Mouse (Mus musculus) adrenal gland, adult 18-20 months (tissue): ENCODE measurements around the gene Mdm2. TPM values are rescaled to one million over a fixed set of nuclear protein-coding genes. Genes with fewer than 3 reads are reported as not detected.

Source experiments
- DNase-seq, 2 experiments: peaks; one replicate each; pipeline ENCODE4 v3.0.0; 2021 to 2022; ENCODE audit warnings: low spot score in 2 of 2
- total RNA-seq, 2 experiments: library from RNA; stranded (reverse); gene quantifications; 1 replicate in 1 of 2; 2 replicates in 1 of 2; pipeline ENCODE4 v1.2.3; 2021

The Mdm2 gene
- total RNA-seq, 2 experiments from 2014 or later, result 48.2 to 54.8 TPM

DNA sequence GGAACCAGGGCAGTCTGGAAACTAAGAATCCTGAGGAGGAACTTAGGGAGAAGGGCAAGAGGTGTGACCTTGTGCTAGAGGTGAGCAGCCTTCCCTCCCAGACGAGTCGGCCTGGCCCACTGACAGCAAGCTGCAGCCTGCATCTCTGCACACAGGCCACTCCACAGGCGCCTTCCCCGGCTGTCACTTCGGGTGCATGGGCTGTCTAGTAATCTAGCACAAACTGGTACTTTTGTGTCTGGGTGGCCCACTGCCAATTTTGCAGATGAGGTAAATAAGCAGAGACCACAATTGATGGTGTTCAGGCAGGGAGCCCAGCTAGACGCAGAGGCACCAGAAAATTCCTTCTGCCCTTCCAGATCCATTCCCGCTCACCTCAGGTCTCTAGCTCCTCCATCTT is 37.9 kb downstream of the Mdm2 start:
- DNase-seq, result no peak

DNA sequence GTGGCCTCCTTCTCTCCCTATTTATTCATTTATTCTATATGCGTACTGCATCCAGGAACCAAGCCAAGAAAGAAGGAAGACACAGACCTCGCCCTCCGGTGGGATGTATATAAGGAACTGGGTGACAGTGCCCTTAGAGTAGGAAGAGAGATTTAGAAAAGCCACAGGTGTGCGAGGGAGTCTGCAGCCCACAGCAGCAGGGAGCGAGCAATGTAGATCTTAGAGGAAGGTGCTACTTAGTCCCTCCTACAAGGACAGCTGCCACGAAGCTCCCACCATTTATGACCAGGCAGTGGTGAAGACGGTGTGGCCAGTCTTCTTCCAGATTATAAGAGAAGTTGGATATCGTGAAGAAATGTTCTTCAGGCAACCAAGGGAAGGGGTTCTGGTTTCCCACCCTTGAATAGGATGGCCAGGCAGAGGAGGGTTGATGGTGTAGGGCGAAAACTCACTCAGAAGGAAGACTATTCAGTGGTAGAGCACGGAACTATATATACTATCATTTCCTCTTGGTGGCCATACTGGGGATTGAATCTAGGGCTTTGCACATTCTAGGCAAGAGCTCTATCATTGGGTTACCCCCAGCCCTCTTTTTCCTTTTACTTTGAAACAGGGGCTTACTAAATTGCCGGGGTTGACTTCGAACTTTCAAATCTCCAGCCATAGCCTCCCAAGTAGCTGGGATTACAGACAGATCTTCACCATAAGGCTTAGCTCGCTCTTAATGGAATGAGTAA is 38.5 kb downstream of the Mdm2 start:
- DNase-seq, result no peak

DNA sequence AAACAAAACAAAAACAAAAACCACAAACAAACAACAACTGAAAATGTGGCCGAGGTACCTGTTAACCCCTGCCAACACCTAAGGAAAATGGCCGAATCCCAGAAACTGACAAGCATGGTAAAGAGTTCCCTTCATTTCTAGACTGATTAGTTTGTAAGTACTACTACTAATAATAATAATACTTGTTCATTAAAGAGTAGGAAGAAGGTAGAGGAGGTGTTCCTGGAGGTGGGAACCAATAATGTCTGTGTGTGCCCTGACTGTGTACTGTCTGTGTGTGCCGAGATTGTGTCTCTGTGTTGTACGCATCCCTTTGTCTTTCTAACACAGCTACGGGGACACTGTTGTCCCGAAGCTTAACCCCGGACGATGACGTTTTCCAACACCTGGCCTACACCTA is 39.3 kb downstream of the Mdm2 start:
- no peak for DNase-seq

DNA sequence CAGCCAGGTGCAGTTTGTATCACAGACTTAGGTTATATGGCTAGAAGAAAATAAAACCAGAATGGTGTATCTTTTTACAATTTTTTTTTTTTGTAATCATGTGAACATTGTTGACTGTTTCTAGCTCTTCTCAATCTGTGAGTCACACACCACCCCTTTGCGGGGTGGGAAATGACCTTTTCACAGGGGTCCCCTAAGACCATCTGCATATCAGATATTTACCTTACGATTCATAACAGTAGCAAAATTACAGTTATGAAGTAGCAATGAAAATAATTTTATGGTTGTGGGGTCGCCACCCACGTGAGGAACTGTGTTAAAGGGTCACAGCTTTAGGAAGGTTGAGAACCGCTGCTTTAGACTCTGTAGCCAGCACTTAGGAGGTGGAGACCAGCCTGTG is 39.8 kb downstream of the Mdm2 start:
- DNase-seq, result no peak

DNA sequence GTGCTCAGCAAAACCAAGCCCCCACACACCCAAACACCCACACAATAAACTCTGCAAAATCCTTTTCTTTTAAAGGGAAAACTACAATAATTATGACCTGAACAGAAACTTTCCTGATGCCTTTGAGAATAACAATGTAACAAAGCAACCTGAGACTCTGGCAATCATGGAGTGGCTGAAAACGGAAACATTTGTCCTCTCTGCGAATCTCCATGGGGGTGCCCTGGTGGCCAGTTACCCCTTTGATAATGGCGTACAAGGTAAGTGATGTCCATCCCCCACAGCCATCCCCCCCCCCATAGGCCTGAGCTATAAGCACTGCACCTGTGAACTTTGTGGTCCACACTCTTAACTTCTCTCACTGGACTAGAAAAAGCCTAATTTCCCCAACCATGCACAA is 40.5 kb downstream of the Mdm2 start:
- DNase-seq, result no peak

DNA sequence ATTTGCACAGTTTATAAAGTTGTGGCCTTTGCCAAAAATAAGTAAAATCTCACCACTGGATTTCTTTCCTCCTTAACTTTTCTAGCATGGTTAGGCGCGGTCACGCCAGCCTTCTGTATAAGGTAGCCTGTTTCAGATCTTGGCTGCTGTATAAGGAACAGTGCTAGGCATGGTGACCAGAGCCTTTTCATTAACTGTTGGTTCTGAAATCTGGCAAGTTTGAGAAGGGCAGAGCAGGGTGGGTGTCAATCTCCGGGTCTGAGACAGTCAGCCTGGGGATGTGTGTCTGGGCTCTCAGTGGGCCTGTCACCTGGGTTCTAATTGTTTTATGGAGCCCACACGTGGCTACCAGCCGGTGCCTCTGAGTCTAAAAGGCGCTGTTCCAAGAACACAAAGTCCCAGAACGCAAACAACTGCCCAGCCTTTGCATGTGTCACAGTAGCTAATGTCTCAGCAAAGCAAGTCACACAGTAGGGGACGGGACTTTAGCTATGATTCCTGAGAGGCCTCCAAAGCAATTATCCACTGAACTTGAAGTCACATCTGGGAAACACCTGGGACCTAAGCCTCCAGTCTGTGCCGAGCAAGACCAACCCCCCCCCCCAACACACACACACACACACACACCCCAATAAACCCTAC is 41.0 kb downstream of the Mdm2 start:
- no peak for DNase-seq

DNA sequence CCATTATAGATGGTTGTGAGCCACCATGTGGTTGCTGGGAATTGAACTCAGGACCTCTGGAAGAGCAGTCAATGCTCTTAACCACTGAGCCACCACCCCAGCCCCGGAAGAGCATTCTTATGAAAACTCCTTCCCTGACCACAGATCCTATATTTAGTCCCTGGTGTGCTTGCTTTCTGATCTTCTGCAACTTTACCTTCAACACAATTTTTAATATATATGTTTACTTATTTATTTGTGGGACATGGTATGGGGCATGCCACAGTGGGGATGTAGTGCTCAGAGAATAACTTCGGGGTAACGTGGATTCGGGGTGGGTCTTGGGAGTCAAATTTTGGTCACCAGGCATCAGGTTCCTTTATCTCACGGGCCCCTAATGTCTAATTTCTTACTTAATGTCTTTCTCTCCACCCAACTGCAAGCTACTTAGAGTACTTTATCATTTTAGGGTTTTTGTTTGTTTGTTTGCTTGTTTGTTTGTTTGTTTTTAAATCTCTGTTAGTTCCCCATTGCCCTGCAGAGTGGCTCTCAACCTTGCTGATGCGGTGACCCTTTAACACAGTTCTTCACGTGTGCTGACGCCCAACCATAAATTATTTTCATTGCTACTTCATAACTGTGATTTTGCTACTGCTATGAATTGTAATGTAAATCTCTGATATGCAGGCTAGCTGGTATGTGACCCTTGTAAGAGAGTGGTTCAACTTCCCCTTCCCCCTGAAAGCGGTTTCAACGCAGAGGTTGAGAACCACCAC is 41.8 kb downstream of the Mdm2 start:
- no peak for DNase-seq

DNA sequence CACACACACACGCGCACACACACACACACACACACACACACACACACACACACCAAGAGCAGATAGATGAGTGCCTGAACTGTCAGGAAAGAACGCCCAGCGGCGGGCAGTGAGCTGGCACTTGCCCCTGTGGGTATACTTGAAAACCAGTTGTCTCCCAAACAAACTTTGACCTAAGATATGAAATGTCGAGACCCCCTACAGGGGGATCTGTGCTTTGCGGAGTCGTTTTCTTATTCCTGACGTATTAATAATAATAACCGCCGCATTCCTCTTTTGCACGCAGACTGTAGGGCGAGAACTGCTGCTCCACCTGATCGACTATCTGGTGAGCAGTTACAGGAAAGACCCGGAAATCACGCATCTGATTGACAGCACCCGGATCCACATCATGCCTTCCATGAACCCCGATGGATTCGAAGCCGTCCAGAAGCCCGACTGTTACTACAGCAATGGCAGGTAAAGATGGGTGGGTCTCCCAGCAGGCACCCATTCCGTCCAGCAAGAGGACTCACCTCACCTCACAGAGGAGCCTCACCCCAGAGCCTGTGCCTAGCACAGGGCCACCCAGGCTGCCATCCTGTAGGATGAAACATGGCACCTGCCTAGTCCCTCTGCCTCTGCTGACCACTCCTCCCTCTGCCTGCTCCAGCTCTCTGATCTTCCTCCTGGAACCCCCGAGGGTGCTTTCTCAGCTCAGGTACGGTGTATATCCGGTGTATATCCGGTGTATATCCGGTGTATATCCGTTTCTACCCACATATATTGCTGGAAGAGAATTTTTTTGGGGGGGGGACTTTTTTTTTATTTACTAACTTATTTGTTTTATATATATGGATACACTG is 42.7 kb downstream of the Mdm2 start:
- no peak for DNase-seq

DNA sequence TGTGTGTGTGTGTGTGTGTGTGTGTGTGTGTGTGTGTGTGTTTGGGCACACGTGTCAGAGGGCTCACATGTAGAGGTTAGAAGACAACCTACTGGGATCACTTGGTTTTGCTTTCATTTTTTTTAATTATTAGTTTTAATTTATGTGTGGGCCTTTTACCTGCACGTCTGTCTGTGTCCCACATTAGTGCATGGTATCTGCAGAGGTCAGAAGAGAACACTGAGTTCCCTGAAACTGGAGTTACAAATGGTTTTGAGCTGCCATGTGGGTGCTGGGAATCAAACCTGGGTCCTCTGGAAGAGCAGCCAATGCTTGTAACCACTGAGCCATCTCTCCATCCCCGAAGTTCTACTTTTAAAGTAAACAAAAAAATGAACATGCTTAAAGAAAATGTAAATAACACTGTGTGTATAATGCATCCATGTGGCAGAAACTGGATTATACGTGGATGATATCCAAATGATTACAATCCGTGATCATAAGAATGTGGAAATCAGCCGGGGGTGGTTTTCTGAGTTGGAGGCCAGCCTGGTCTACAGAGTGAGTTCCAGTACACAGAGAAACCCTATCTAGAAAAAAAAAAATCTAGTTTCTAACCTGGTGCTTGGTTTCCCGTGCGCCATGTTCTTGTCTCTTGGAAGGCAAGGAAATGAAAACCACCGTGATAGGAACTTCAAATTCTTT is 43.5 kb downstream of the Mdm2 start:
- DNase-seq, result no peak

DNA sequence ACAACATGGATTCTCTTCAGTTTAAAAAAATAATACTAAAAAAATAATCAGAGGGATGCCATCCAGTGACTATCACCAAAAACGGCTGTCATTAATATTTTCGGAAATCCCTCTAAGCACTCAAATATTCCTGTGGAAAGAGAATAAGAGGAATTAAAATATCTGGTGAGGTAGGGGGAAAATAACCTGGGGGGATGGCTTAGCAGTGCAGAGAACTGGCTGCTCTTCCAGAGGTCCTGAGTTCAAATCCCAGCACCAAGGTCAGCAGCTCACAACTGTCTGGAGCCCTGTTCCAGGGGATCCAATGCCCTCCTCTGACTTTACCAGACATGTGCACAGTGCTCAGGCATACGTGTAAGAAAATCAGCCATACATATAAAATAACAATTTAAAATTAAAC is 44.2 kb downstream of the Mdm2 start:
- no peak for DNase-seq

DNA sequence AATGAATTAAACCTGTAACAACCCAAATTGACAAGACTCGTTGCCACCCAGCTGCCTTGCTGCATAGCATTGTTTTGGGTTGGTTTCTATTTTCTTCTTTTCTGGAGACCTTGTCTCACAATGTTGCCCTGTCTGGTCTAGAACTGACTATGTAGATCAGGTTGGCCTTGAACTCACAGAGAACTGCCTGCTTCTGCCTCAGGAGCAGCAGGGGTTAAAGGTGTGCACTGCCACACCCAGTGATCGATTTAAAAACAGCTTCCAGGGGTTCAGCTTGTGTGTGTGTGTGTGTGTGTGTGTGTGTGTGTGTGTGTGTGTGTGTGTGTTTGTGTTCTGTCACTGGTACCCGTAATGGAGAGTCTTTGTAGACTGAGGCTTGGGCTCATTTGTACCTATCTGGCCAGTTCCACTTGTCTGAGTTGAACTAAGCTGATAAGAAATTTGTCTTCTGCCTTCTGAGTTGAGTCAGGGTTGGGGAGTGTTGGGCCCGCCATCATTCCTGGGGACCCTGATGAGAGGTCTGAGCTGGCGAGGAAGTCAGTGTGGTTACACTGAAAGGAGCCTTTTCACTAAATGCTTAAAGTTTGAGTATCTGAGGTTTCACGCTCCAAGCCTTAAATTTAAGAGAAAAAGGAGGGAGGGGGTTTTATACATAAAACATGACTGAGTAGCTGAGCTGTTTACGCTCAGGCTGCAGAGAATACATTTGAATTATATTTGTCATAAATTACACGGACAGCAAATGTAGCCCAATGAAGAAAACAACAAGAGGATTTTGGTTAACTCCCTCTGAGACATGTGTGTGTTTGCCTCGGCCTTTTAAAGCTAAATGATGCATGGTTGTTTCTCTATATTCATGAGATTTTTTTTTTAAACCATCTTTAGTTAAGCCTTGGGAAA is 44.9 kb downstream of the Mdm2 start:
- no peak for DNase-seq

DNA sequence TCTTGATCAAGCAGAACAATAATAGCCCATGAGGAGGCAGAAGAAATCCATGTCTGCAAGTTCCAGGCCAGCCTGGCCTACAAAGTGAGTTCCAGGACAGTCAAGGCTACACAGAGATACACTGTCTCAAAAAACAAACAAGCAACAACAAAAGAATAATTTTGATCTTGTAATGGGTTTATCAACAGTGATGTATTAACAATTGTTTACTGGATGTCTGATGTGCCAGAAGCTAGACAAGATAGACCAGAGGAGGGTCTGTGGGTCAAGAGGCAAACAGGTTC is 45.7 kb downstream of the Mdm2 start:
- no peak for DNase-seq

DNA sequence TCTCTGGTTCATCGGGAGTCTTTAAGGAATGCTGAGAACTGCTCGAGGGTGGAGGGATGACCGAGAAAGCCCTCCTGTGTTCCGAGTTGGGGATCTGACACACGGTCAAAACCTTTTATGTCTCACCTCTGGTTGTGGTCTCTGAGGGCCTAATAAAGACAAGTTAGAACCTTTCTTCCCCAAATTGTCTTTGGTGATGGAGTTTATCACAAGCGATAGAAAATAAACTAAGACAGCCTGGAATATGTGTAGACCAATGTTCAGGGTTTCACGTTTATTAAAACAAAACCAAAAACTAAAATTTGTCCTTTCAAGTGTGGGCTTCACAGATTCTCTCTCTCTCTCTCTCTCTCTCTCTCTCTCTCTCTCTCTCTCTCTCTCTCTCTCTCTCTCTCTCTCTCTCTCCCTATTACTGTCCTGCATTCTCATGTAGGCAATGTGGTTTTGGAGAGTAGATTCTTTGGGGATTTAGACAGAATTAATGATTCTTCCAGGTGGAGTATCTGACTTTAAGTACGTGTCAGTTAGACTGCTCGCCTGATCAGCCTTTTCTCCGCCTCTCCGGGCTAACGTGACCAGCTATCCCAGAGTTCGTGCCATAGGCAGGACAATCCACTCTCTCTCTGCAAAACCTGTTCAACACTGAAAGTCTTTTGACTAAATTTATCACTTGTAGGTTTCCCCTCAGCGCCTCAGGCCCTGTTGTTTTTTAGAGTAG is 46.2 kb downstream of the Mdm2 start:
- no peak for DNase-seq

DNA sequence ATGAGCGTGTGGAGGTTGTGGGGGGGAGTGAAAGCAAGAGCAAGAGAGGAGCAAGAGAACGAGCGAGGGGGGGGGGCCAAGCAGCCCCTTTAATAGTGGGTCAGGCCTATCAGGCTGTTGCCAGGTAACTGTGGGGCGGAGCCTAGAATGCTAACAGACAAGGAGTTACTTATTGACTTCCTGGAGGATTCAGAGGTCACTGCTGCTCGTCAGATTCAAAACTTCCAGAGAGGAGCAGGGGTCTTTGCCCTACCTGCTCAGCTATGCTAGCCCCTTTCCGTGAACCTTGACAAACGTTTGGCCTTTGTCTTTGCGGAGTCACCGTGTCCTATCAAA is 46.7 kb downstream of the Mdm2 start:
- no peak for DNase-seq

DNA sequence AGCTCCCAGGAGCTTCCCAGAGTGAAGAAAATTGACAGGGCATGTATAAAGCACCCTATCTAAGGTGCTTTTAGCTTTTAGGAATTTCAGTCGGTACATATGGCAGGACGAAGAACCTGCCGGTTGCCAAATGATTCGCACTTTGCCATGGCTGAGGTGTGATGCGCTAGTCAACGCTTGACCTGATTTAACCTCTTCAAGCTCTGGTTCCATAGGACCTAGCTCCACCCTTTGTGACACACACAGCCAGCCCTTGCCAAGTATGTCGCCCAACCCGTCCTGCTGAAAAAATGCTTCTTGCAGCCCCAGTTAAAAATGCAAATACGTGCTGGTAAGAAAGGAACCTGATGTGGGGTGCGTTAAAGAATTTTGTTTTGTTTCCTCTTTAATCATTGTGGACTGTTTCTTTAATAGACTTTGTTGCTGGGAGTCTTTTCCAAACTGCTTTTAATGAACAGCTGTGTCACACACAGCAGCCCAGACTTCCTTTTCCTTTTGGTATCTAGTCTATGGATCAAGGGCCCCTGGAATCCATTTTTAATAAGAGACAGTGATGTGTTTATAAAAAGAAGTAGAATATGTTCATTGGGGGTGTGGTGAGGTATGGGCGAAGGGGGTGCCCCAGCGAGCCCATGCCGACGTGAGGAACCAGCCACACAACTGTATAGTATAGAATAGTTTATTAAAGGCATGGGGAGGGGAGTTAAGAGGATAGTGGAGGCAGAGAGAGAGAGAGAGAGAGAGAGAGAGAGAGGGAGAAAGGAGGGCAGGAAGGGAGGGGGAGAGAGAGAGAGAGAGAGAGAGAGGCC is 47.3 kb downstream of the Mdm2 start:
- DNase-seq, result no peak

DNA sequence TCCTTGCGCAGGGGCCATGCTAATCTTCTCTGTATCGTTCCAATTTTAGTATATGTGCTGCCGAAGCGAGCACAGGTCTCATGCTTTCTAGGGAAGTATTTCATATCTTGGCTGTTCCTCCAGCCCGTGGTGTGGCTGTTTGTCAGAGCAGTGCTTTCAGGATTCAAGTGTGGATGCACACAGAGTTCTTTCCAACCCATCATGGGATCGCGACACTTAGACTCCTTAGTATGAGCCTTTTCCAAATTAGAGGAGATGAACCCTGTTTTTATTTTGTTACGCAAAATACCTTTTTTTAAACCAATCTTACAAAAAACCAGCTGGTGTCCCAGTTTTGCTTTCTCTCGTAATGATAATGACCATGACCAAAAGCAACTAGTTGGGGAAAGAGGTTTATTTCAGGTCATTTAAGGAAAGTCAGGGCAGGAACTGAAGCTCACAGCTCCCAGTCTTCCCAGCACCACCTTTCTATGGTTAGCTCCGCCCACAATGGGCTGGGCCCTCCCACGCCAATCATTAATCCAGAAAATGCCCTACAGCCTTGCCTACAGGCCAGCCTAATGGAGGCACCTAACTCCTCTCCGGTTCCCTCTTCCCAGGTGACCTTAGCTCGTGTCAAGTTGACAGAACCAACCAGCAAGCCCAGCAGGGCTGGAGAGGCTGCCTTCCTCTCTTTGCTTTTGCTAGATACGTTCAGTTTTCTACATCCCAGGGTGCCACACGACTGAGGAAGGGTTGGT is 48.1 kb downstream of the Mdm2 start:
- no peak for DNase-seq

DNA sequence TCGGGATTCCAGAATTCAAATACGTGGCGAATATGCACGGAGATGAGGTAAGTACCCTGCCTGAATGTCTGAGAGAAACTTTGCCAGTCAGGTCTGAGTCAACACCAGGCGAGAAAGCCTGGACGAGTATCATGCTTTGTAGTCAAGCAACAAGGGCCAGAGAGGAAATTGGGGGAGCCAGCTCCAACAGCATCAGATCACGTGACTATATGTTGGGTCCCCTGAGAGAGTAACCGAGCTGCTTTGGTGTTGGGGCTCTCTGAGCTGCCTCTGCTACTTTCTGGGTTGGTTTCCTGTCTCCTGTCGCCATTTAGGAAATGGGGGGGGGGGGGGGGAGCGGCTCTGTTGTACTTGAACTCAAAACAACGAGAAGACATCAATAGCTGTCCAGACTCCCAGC is 50.7 kb downstream of the Mdm2 start:
- no peak for DNase-seq

DNA sequence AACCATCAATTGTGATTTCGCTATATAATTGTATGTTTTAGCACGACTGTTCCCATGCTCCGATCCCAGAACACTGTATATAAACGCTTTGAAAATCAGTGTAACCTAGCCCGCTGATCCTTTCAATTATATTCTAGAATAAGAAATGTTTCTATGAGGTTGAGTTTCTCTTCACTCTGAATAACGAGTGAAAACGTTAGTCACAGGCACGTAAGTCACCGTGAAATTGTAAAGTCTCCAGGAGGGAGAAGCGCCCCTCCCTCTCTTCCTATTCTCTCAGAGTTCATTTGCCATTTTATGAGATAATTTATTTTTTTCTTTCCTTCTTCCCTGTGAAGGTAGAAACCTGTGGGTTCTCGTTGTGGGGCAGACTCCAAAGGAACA is 51.1 kb downstream of the Mdm2 start:
- no peak for DNase-seq
